Mouse (Mus musculus) hindbrain, embryonic 14.5 days (tissue): ENCODE measurements around the gene Itfg2. TPM values are rescaled to one million over a fixed set of nuclear protein-coding genes. Genes with fewer than 3 reads are reported as not detected.

Experiments used
- ATAC-seq: fragments of 200-750 bp; cut with Nextera tagmentation; 2 replicates; pipeline ENCODE4 v1.8.0; 2017; ENCODE audit warnings: moderate number of reproducible peaks, mild to moderate bottlenecking, moderate TSS enrichment, moderate library complexity; ENCODE audit not compliant: low FRiP score
- DNase-seq: peaks from one replicate; pipeline ENCODE4 v3.0.0-alpha.2; 2015; ENCODE audit warnings: low spot score
- H3K27ac ChIP-seq: fragments of 300-500 bp; sonication (generic); 2 replicates; pipeline ENCODE4 v1.5.1; 2014; ENCODE audit warnings: mild to moderate bottlenecking, moderate library complexity
- H3K27me3 ChIP-seq: fragments of 300-500 bp; sonication (generic); 2 replicates; pipeline ENCODE4 v1.6.1; 2014; ENCODE audit warnings: mild to moderate bottlenecking, low read length, mixed read lengths; ENCODE audit not compliant: control insufficient read depth, insufficient read depth
- H3K36me3 ChIP-seq: fragments of 300-500 bp; sonication (generic); replicated peaks from 2 replicates; pipeline ENCODE4 v1.6.1; 2014; ENCODE audit not compliant: control insufficient read depth, insufficient read depth
- H3K4me1 ChIP-seq: fragments of 300-500 bp; sonication (generic); replicated peaks from 2 replicates; pipeline ENCODE4 v1.6.1; 2014; ENCODE audit warnings: antibody characterized with exemption, low read length, mixed read lengths; ENCODE audit not compliant: control insufficient read depth, insufficient read depth
- H3K4me2 ChIP-seq: fragments of 300-500 bp; sonication (generic); replicated peaks from 2 replicates; pipeline ENCODE4 v1.6.1; 2014; ENCODE audit warnings: mild to moderate bottlenecking, moderate library complexity
- H3K4me3 ChIP-seq: fragments of 300-500 bp; sonication (generic); replicated peaks from 2 replicates; pipeline ENCODE4 v1.5.1; 2014; ENCODE audit warnings: mild to moderate bottlenecking, low read length
- H3K9ac ChIP-seq: fragments of 300-500 bp; sonication (generic); 2 replicates; pipeline ENCODE4 v1.6.1; 2014
- H3K9me3 ChIP-seq: fragments of 300-500 bp; sonication (generic); 2 replicates; pipeline ENCODE4 v1.6.1; 2016; ENCODE audit warnings: low read length; ENCODE audit not compliant: control insufficient read depth
- WGBS: fragments of 180-500 bp; shearing (Covaris S2); extraction: QIAGEN DNeasy Blood & Tissue Kit; methylation state at CpG from one replicate; pipeline ENCODE4 v1.1.7; 2014; 5-methylcytosine and 5-hydroxymethylcytosine counted together
- polyA plus RNA-seq: library from polyadenylated mRNA; unstranded; fragments of >200 nt; fragmentation: Nextera tagmentation; extraction: Ambion mirVana; gene quantifications from 2 replicates; pipeline ENCODE4 v1.2.1, GENCODE M21; 2014

Gene Itfg2
- polyA plus RNA-seq, 1 experiment from 2014 or later = 39.4 TPM

DNA sequence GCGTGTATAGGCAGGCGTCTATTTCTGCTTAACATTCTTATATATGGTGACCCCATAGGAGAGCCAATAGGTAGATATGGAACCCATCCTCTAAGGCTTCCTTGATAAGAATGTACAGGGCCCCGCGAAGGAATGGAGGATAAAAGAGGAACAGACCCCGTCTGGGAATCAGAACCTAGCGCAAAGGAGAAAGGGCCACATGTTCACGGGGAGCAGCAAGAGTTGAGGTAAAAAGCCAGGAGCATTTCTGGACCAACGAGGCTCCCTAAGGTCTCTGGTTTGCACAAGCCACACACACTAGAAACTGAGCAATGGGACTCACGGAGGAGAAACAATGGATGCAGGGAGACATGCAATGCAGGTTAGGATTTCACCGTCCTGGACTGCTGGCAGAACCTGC is 12.6 kb upstream of the Itfg2 start:
- H3K27ac ChIP-seq = peak overlapping the region; percentile 96
- peaks cover 41% of the 10 kb centered on the region for H3K36me3 ChIP-seq
- WGBS = 6% methylated on average over 10 of the region's 10 CpGs
- H3K4me1 ChIP-seq = peaks cover 8% of the 10 kb centered on the region
- no peak for ATAC-seq
- no peaks in the 10 kb centered on the region for H3K27me3 ChIP-seq
- peak overlapping the region; percentile 70 for H3K4me2 ChIP-seq
- H3K9me3 ChIP-seq = no peaks in the 10 kb centered on the region
- DNase-seq = peak; percentile 27
- H3K4me3 ChIP-seq = peak overlapping the region; percentile 97
- H3K9ac ChIP-seq = peak overlapping the region; percentile 98

DNA sequence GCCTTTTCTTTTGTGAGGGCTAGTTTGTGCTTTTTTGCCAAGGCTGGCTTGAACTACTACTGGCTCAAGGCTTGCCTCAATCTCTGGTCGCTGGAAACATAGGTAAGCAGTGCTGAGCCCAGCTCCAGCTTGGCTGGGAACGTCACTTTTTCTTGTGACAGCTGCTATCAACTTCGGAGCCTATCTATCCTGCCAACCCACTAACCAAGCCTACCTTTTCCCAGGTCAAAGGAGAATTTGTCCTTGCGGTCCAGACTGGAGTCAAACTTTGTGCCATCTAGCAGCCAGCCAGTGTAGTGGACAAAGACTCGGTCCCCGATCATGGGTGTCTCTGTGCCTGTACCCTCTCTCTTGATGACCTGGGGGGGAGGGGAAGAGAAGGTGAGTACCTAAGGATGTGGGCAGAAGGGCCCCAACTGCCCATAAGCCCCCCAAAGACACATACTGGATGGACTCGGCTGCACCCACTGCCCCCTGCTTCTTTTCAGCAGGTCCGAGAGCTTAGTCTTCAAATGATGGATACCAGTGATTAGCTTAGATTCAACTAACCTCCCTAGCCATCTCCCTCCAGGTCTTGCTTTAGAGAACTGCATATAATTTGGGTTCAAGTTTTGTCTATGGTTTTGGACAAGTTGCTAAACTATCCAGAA is 11.8 kb upstream of the Itfg2 start:
- Histone ChIP-seq H3K27ac (no peak overlapping the region), H3K36me3 (peaks cover 49% of the 10 kb centered on the region), H3K27me3 (no peaks in the 10 kb centered on the region), H3K4me1 (peaks cover 8% of the 10 kb centered on the region), H3K4me3 (peak overlapping the region; percentile 97), H3K9me3 (no peaks in the 10 kb centered on the region), H3K4me2 (peak overlapping the region; percentile 70), H3K9ac (peak overlapping the region; percentile 98)
- WGBS = 86% methylated on average over 8 of the region's 8 CpGs
- no peak for DNase-seq
- no peak for ATAC-seq

DNA sequence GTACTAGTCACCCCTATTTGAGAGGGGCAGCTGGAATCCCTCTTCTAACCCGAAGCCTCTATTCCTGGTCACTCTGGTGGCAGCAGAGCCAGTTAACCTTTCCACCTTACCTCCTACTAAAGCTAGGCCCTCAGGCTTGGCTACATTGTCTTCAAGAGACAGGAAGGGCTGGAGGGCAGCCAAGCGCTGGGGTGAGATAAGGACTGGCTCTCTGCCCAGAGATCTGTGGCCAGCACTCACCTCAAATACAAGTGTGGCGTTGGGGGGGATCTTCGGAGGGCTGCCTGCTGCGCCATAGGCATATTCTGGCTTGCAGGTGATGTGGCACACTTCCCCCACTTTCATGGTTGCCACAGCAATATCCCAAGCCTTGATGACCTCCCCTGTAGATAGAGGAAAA is 10.7 kb upstream of the Itfg2 start:
- Histone ChIP-seq H3K9me3 (no peaks in the 10 kb centered on the region), H3K27ac (no peak overlapping the region), H3K36me3 (peaks cover 59% of the 10 kb centered on the region), H3K4me1 (peaks cover 8% of the 10 kb centered on the region), H3K4me3 (no peak overlapping the region), H3K4me2 (no peak overlapping the region), H3K27me3 (no peaks in the 10 kb centered on the region), H3K9ac (no peak overlapping the region)
- 83% methylated on average over 5 of the region's 5 CpGs for WGBS
- DNase-seq (no peak), ATAC-seq (no peak)

DNA sequence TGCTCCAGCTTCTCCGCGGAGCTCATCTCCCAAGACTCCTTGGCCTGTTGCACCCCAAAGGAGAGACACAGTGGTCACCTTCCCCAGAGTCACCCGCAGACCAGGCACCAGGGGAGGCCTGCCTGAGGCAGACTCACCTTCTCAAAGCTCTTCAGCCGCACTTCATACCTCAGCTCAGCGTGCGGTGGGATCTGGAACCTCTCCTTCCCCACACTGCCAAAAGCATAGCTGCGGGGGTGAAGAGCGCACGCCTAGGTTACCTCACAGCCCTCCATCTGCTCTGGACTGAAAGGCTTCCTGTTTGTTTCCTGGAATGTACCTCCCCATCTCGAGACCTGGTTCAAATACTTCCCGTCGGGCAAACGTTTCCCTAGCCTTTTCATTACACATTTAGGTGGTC is 8.8 kb upstream of the Itfg2 start:
- DNase-seq (no peak), ATAC-seq (no peak)
- Histone ChIP-seq H3K9ac (no peak overlapping the region), H3K4me2 (no peak overlapping the region), H3K4me3 (no peak overlapping the region), H3K27me3 (no peaks in the 10 kb centered on the region), H3K9me3 (no peaks in the 10 kb centered on the region), H3K4me1 (peaks cover 8% of the 10 kb centered on the region), H3K27ac (no peak overlapping the region), H3K36me3 (peaks cover 78% of the 10 kb centered on the region)
- WGBS = 97% methylated on average over 13 of the region's 13 CpGs

DNA sequence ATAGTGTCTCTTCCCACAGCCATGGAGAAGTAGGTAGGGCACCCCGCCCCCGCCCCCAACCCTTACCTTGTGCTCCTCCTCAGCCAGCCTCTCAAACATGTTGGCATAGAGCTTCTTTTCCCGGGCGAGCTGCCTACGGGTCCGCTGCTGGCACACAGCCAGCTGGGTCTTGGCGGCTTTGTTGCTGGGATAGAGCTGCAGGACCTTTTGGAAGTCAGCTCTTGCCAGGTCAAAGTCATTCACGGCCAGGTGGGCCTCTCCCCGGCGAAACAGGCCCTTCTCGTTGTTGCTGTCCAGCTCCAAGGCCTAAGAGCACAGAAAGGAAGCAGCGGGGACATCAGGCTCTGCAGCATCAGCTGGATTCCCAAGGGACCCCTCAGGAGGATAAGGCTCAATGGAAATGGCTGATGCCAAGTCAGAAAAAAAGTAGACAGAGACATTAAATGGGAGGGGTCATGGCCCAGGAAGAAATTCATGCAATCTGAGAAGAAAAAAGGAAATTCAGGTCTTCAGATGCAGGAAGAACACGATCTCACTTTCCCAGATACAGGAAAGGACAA is 7.7 kb upstream of the Itfg2 start:
- no peak overlapping the region for H3K4me2 ChIP-seq
- H3K27ac ChIP-seq = no peak overlapping the region; the same call in 1 of the 2 replicates
- H3K9ac ChIP-seq = no peak overlapping the region
- peaks cover 8% of the 10 kb centered on the region for H3K4me1 ChIP-seq
- H3K36me3 ChIP-seq = peaks cover 88% of the 10 kb centered on the region
- H3K27me3 ChIP-seq = no peaks in the 10 kb centered on the region
- no peak overlapping the region for H3K4me3 ChIP-seq
- H3K9me3 ChIP-seq = no peaks in the 10 kb centered on the region
- 73% methylated on average over 13 of the region's 13 CpGs for whole genome bisulfite sequencing
- DNase-seq (no peak), ATAC-seq (no peak)

DNA sequence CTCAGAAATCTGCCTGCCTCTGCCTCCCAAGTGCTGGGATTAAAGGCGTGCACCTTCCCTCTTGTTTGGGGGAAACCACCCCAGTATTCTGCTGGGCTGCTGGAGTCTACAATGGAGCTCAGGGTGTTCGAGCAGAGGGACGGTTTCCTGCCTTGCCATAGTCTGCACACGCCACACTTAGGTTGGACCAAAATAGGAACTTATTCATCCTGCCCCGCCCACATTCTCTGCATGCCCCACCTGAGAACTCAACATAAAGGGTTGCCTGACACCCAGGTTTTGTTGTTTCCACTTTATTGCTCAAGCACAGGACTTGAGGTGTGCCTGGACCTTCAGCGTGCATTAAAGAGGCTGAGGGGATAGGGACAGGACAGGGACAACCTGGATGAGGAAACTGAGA is 5.1 kb upstream of the Itfg2 start:
- Histone ChIP-seq H3K4me2 (no peak overlapping the region), H3K4me3 (no peak overlapping the region), H3K4me1 (0 out of 2 replicates have a peak, but pooled peaks cover 3% of the 10 kb centered on the region), H3K36me3 (peaks cover 73% of the 10 kb centered on the region), H3K27ac (no peak overlapping the region), H3K9ac (no peak overlapping the region), H3K27me3 (no peaks in the 10 kb centered on the region), H3K9me3 (no peaks in the 10 kb centered on the region)
- ATAC-seq (no peak), DNase-seq (no peak)
- WGBS = 93% methylated on average over 6 of the region's 6 CpGs

DNA sequence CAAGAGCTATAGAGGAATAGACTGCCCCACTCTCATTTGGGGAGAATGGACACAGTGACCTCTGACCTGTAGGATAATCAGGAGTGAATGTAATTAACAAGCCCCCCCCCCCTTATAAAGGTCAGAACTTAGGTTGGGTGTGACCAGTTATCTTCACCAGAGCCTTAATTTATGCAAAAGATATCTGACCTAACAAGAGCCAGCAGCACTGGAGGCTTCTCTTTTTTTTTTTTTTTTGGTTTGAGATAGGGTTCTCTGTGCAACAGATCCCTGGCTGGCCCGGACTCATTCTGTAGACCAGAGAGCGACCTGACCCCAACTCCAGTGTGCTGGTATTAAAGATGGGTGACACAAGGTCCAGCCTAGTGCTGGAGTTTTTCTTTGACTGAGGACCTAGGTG is 4.6 kb upstream of the Itfg2 start:
- DNase-seq (no peak), ATAC-seq (no peak)
- Histone ChIP-seq H3K9me3 (no peaks in the 10 kb centered on the region), H3K27me3 (no peaks in the 10 kb centered on the region), H3K4me3 (no peak overlapping the region), H3K9ac (no peak overlapping the region), H3K4me2 (no peak overlapping the region), H3K27ac (no peak overlapping the region), H3K4me1 (0 out of 2 replicates have a peak, but pooled peaks cover 3% of the 10 kb centered on the region), H3K36me3 (peaks cover 67% of the 10 kb centered on the region)
- 93% methylated on average over 2 of the region's 2 CpGs for WGBS

DNA sequence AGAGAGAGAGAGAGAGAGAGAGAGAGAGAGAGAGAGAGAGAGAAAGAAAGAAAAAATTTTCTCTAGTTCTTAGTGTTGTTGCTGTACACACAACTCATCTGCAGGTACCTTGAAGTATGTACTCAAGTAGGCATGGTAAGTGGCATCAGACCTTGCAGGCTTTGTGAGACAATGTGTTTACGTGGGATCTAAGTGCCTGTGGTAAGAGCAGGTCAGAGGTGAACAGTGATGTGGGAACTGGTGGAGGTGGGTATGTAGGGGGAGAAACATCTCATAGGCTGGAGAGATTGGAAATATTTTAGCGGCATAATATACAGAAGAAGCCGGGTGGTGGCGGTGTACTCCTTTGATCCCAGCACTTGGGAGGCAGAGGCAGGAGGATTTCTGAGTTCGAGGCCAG is 2.8 kb upstream of the Itfg2 start:
- 95% methylated on average over 5 of the region's 5 CpGs for WGBS

DNA sequence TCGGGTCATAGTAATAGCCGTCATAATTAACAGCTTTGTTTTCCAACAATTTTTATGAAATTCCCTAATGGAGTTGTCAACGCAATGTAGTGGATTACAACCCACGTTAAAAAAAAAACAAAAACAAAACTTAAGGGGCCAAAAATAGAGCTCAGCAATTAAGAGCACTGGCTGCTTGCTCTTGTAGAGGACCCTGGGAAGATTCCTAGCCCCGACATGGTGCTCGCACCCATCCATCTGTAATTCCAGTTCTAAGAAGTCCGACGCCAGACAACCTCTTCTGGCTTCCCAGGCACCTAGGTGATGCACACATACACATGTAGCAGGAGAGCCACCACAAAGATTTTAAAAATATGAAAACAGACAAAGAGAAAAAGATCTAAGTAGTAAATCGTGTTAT is 315 bp upstream of the Itfg2 start:
- Histone ChIP-seq H3K4me3 (peak overlapping the region; percentile 67), H3K9me3 (no peaks in the 10 kb centered on the region), H3K4me2 (peak overlapping the region; percentile 67), H3K9ac (peak overlapping the region; percentile 90), H3K27me3 (no peaks in the 10 kb centered on the region), H3K4me1 (peaks cover 10% of the 10 kb centered on the region), H3K36me3 (peaks cover 25% of the 10 kb centered on the region), H3K27ac (peak overlapping the region; percentile 100)
- whole genome bisulfite sequencing = 24% methylated on average over 9 of the region's 9 CpGs
- ATAC-seq (no peak), DNase-seq (no peak)

More for the DNA sequence above, 2.8 kb upstream of the Itfg2 start:
- no peak overlapping the region for H3K4me2 ChIP-seq
- H3K27me3 ChIP-seq = no peaks in the 10 kb centered on the region
- H3K9ac ChIP-seq = no peak overlapping the region
- no peaks in the 10 kb centered on the region for H3K9me3 ChIP-seq
- DNase-seq (no peak), ATAC-seq (no peak)
- H3K36me3 ChIP-seq = peaks cover 50% of the 10 kb centered on the region
- H3K4me3 ChIP-seq = no peak overlapping the region
- no peak overlapping the region for H3K27ac ChIP-seq
- H3K4me1 ChIP-seq = peaks cover 10% of the 10 kb centered on the region; the same call in 1 of the 2 replicates
